Mouse (Mus musculus): ENCODE results near the gene Gp5. TPM values are rescaled to one million over a fixed set of nuclear protein-coding genes. Genes with fewer than 3 reads are reported as not detected.

Gp5 gene
- polyA plus RNA-seq, 1 experiment from 2014 or later: 1.3 TPM

DNA sequence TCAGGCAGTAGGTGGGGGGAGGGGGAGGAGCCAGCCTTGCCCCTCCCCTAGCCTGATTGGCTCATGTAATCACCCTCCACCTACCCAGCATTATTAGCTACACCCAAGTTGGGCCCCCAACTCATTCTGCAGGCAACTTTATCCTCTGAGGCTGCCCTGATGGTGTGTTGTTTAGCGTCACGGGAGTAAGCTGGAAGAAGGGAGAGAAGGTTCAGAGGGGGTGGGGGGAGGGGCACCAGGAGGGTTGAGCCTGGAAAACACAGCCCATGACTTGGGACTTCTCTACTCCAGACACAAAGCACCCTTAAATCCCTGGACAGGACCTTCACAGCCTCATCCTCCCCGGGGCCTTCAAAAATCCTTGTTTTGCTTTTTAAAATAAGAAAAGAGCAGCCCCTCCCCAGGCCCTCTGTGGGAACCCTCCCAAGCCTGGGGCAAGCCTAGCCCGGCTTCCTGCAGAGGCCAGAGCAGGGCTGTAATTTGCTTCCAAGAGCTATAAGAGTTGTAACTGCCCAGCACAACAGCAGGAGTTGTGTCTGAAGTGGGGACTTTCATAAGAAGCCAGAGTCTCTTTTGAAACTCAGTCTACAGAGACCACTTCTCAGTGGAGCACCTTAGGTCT is 29.8 kb downstream of the Gp5 start:
- DNase-seq (ENCODE audit: low spot score): no peak

- no peak for DNase-seq (ENCODE audit: low spot score)
These were observed 32.2 kb downstream of the Gp5 start for GRCm38 (mm10) chr16:30278406-30278805.

GRCm38 (mm10) chr16:30275558-30276340 is 34.8 kb downstream of the Gp5 start:
- DNase-seq (ENCODE audit: low spot score): no peak

- DNase-seq (ENCODE audit: low spot score): no peak
These were observed 37.5 kb downstream of the Gp5 start for GRCm38 (mm10) chr16:30273065-30273464.

- DNase-seq (ENCODE audit: low spot score): peak; percentile 43
These were observed 38.5 kb downstream of the Gp5 start for GRCm38 (mm10) chr16:30271941-30272595.

DNA sequence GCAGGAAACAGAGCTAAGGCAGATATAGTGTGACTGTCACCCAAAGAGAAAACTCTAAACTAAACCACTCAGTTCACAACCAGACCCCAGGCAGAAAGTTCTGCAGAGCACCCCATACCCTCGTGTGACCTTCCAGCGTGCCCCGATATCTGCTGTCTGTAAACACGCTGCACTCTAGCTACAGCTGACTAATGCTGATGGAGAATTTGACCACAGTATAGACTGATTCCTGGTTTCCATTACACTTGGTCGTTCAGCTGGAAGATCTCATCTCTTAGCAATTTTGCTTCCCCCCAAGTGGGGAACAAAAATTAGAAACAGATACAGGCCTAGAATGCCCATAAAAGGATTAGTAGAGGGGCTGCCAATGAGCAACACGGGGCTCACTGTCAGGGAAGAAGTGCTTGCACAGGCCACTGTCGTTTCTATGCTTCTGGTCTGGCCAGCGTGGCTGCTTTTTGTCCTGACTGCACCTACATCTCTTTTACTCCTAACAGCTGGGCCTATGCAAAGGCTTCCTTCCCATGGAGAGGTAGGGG is 39.3 kb downstream of the Gp5 start:
- no peak for DNase-seq (ENCODE audit: low spot score)

DNA sequence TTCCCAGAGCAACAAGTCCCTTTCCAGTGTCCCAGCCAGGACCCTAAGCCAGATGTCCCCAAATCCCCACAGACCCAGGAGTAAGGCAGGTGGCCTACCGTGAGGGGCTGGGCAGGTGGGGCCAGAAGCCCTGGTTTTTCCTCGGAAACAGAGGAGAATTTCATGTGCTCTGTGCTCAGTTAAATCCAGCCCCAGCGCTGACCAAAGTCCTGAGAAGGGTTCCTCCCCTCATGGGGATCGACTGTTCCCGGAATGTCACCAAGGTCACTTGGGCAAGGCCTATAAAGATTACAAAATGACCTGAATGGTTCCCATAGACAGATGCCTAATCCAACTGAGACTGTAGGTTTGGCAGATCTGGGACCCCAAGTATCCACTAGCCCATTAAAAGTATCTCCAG is 43.2 kb downstream of the Gp5 start, which contains the start of gene Cpn2:
Cpn2 (minus strand) TSS at position 141 of the 400 bp plus-strand sequence.
- DNase-seq (ENCODE audit: low spot score): no peak

DNA sequence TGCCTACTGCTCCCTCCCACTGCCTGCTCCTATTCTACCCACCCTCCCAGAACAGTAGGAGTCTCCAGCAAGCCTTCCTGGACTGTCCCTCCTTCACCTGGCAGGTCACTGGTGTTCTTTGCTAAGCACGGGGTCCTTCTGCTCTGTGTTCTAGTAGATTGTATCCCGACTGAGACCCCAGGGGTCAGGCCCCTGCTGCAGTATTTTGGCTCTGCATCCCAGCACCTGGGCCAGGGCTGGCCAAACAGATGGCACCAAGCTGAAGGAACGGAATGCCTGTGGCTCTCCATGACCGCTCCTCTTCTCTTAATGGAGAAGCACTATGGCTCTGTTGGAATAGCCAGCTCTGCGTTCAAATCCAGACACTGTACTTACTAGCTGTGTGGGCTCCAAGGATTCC is 44.0 kb downstream of the Gp5 start:
- DNase-seq (ENCODE audit: low spot score): no peak

- no peak for DNase-seq (ENCODE audit: low spot score)
These were observed 45.0 kb downstream of the Gp5 start for GRCm38 (mm10) chr16:30265611-30266010.

GRCm38 (mm10) chr16:30263156-30263555 is 47.4 kb downstream of the Gp5 start:
- DNase-seq (ENCODE audit: low spot score): no peak

DNA sequence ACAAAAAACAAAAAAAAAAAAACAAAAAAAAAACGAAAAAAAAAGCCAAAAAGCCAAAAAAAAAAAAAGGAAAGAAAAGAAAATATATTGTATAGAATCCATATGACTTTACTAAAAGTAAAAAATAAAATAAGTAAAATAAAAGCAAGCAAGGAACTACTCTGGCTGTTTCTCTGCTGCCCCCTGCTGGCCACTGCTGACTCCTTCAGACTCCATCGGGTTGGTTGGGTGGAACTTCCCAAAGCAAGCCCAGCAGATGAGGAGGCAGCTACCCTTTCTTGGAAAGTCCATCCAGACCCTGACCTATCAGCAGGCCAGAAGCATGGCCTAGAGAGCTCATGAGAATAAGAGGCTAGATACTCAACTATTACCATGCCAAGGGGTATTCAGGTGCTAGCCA is 47.9 kb downstream of the Gp5 start:
- peak; percentile 75 for DNase-seq (ENCODE audit: low spot score)

- no peak for DNase-seq (ENCODE audit: low spot score)
These were observed 48.4 kb downstream of the Gp5 start for GRCm38 (mm10) chr16:30262157-30262556.

DNA sequence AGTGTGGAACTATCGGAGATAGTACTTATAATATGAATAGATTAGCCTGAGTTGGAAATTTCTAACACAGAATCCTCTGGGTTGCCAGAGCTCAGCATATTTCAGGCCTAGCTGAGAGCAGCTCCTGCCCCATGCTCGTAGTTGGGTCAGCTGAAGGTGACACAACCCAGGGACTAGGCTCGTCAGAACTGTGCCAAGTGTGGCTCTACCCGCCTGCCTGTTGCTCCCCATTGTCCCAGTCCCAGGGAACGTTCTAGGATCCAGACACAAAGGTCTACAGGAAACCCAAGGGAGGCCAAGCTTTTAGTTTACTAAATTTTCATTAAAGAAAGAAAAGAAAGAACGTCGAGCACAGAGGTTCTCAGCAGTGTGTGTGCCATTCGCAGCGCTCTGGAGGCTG is 49.2 kb downstream of the Gp5 start:
- DNase-seq (ENCODE audit: low spot score): no peak

GRCm38 (mm10) chr16:30260012-30260635 is 50.5 kb downstream of the Gp5 start:
- no peak for DNase-seq (ENCODE audit: low spot score)

GRCm38 (mm10) chr16:30259444-30259843 is 51.1 kb downstream of the Gp5 start:
- no peak for DNase-seq (ENCODE audit: low spot score)

GRCm38 (mm10) chr16:30258441-30258840 is 52.1 kb downstream of the Gp5 start:
- DNase-seq (ENCODE audit: low spot score): no peak

DNA sequence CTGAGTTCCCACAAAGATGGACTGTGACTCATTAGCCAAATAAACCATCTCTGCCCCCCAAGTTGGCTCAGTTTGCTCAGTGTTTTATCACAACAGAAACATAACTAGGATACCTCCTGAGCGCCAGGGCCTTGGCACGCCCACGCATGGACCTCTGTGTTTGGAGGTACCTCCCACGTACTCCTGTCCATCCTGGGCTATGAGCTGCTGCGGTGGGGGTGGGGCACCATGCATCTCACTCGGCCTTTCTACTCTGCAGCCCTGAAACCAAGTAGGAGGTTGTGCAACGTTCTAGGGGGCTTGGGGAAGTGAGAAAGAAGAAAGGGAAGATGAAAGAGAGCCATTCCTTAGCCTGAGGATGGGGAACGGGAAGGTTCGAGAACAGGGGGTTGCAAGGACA is 52.9 kb downstream of the Gp5 start:
- DNase-seq (ENCODE audit: low spot score): no peak

All from thymus, postnatal 0 days (tissue).